Mouse (Mus musculus) erythroblast, embryonic 14.5 days (primary cell): ENCODE measurements around the gene 9530002B09Rik. TPM values are rescaled to one million over a fixed set of nuclear protein-coding genes. Genes with fewer than 3 reads are reported as not detected.

Experiments used
- H3K27me3 ChIP-seq: 2 replicates; pipeline ENCODE4 v1.6.1; 2012; ENCODE audit warnings: inconsistent platforms; ENCODE audit not compliant: control insufficient read depth
- H3K36me3 ChIP-seq: 2 replicates; pipeline ENCODE4 v1.6.1; 2012; ENCODE audit warnings: mild to moderate bottlenecking, inconsistent platforms; ENCODE audit not compliant: control insufficient read depth
- H3K4me1 ChIP-seq: 2 replicates; pipeline ENCODE4 v1.6.1; 2012; ENCODE audit warnings: inconsistent platforms; ENCODE audit not compliant: control insufficient read depth
- H3K4me3 ChIP-seq: replicated peaks from 2 replicates; pipeline ENCODE3; 2012; ENCODE audit warnings: moderate library complexity, mild to moderate bottlenecking, inconsistent platforms
- H3K9me3 ChIP-seq: 2 replicates; pipeline ENCODE4 v1.6.1; 2012; ENCODE audit warnings: low read length, inconsistent platforms, mixed read lengths; ENCODE audit not compliant: control insufficient read depth
- GATA1 ChIP-seq: IDR thresholded peaks from 2 replicates; pipeline ENCODE4 v1.6.1; 2012; ENCODE audit warnings: low read length, inconsistent platforms, mixed read lengths
- TAL1 ChIP-seq: IDR thresholded peaks from 3 replicates; pipeline ENCODE4 v1.6.1; 2012; ENCODE audit warnings: low read length, inconsistent platforms, mixed read lengths
- polyA plus RNA-seq: library from polyadenylated mRNA; stranded (reverse); fragments of >175 nt; gene quantifications from 2 replicates; pipeline ENCODE4 v1.2.3, GENCODE M21; 2012

Gene 9530002B09Rik
- not detected in 2 replicates for polyA plus RNA-seq

DNA sequence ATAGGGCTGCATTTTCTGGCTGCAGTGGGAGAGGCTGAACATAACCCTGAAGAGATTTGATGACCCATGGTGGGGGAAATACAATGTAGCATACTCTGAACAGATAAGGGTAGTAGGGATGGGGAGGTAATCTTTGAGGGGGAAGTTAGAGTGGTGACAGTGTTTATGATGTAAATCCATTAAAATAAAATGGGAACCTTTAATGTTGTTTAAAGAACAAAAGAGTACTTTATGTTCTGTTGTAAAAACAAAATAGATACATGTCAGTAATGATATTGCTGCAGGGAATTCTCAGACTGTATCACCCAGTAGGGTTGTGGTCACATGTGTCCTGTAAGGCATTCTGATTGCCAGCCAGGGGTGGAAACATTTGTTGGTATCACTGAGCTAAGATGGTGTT, at the start of gene 9530002B09Rik:
TSS of gene 9530002B09Rik (plus strand) at position 301 of the 400 bp plus-strand sequence.
- Histone ChIP-seq H3K9me3 (peaks cover 12% of the 10 kb centered on the region), H3K27me3 (no peaks in the 10 kb centered on the region), H3K36me3 (no peaks in the 10 kb centered on the region), H3K4me1 (no peaks in the 10 kb centered on the region), H3K4me3 (no peak within 1 kb of the TSS)
- TF ChIP-seq GATA1 (no peak), TAL1 (no peak)

Other genes with a start within 250 kb of the 9530002B09Rik start
- gene Ppt1, start 147.0 kb downstream of the 9530002B09Rik start, polyA plus RNA-seq, result 0.14 and 0.17 TPM in 2 replicates
- 0.52 and 0.64 TPM in 2 replicates for gene Cap1, start 196.8 kb downstream of the 9530002B09Rik start, polyA plus RNA-seq